Mouse (Mus musculus): ENCODE measurements at regions not wholly inside any gene's neighbourhood (a gene's known extent, or its start where the extent isn't known, plus 50 kb on each side); places are given as distances from the start of the nearest gene placed in this dataset.

DNA sequence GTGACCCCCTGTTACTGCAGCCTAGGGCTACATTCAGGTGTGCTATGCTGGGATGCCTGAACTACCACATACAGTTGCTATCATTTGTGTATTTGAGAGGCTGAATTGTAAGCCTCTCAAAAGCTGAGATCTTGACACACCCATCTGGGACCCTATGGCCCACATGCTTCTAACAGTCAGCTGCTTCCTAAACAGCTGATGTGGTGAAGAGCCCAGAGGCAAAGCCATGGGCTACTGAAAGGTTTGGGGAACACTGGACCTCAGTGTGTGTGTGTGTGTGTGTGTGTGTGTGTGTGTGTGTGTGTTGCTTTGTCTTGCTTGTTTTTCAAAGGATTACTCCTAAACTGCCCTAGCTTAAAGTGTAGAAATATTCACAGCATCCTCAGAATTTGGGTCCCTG lies 75.0 kb downstream of the Lbh start:
- TF ChIP-seq CTCF (IDR thresholded peaks at IDR 0.05; ENCODE audit: borderline replicate concordance, insufficient read depth, low read length) (no peak), POLR2A (IDR thresholded peaks at IDR 0.05; ENCODE audit: low read depth, low read length) (no peak)
- H3K4me3 ChIP-seq (ENCODE audit: insufficient read depth, low read length), result no peak overlapping the region
- H3K4me1 ChIP-seq (ENCODE audit: control insufficient read depth, insufficient read depth, low read length), result no peaks in the 10 kb centered on the region
- no peak overlapping the region for H3K27ac ChIP-seq (ENCODE audit: insufficient read depth, low read length)

DNA sequence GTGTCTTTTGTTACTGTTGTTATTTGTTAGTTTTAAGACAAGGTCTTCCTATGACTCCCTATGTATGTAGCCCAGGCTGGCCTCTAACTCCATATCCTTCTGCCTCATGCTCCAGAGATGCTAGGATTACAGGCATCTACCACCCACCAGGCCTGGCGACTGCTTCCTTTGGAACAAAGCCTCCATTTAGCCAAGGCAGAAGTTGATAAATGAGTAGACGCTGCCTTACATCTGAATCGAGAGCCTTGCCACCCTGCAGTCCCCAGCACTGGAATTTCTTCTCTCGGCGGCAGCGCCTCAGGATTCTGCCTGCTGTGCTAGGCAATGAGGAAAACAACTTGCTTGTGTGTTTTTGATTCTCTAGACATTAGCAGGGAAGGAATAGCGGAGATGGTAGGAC lies 75.5 kb downstream of the Lbh start:
- TF ChIP-seq CTCF (IDR thresholded peaks at IDR 0.05; ENCODE audit: borderline replicate concordance, insufficient read depth, low read length), result no peak
- TF ChIP-seq POLR2A (IDR thresholded peaks at IDR 0.05; ENCODE audit: low read depth, low read length), result no peak

DNA sequence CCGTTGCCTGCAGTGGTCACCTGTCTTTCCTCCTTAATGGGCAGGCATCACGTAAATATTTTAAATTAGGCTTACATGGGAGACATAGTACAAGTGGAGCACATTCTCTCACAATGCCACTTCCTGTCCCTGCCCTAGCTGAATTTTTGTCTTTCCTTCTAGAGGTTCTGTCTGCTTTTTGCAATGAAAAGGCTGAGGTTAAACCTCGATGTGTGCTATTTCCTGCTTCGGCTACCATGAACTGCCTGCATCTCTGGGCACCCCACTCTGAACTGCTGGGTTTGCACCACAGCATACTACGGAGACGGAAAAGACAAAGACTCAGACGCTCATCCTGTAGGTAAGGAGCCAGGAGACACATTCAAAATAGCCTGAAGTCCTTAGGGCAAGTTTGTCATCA lies 78.4 kb downstream of the Lbh start:
- Histone ChIP-seq H3K4me1 (ENCODE audit: control insufficient read depth, insufficient read depth, low read length) (no peaks in the 10 kb centered on the region), H3K4me3 (ENCODE audit: insufficient read depth, low read length) (no peak overlapping the region), H3K27ac (ENCODE audit: insufficient read depth, low read length) (no peak overlapping the region)
- TF ChIP-seq POLR2A (IDR thresholded peaks at IDR 0.05; ENCODE audit: low read depth, low read length), result no peak
- no peak for TF ChIP-seq CTCF (IDR thresholded peaks at IDR 0.05; ENCODE audit: borderline replicate concordance, insufficient read depth, low read length)

More for the DNA sequence above, 75.5 kb downstream of the Lbh start:
- H3K4me1 ChIP-seq (ENCODE audit: control insufficient read depth, insufficient read depth, low read length), result no peaks in the 10 kb centered on the region
- H3K4me3 ChIP-seq (ENCODE audit: insufficient read depth, low read length), result no peak overlapping the region
- no peak overlapping the region for H3K27ac ChIP-seq (ENCODE audit: insufficient read depth, low read length)

GRCm38 (mm10) chr17:72997301-72997921 lies 79.3 kb downstream of the Lbh start:
- Histone ChIP-seq H3K27ac (ENCODE audit: insufficient read depth, low read length) (no peak overlapping the region), H3K4me1 (ENCODE audit: control insufficient read depth, insufficient read depth, low read length) (no peaks in the 10 kb centered on the region), H3K4me3 (ENCODE audit: insufficient read depth, low read length) (no peak overlapping the region)
- TF ChIP-seq CTCF (IDR thresholded peaks at IDR 0.05; ENCODE audit: borderline replicate concordance, insufficient read depth, low read length) (no peak), POLR2A (IDR thresholded peaks at IDR 0.05; ENCODE audit: low read depth, low read length) (no peak)

DNA sequence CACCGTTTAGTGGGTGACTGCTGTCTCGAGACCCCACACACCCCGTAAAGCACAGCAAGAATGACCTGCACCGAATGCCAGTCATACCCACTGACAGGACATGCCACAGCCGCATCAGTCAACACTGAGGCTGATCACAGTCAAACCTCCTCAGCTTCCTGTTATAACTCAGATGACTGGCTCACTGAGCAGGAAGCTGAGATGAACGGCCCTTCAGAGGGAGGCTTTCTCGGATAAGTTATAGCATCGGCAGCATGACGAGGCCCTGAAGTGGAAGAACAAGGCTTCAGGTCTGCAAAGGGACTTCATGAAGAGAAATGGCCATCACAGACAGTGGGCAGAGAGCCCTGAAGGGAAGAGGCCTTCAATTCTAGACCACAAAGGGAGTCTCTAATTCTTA lies 87.0 kb downstream of the Lbh start:
- H3K27ac ChIP-seq (ENCODE audit: insufficient read depth, low read length), result no peak overlapping the region
- TF ChIP-seq POLR2A (IDR thresholded peaks at IDR 0.05; ENCODE audit: low read depth, low read length), result no peak
- TF ChIP-seq CTCF (IDR thresholded peaks at IDR 0.05; ENCODE audit: borderline replicate concordance, insufficient read depth, low read length), result no peak
- H3K4me1 ChIP-seq (ENCODE audit: control insufficient read depth, insufficient read depth, low read length), result no peaks in the 10 kb centered on the region
- no peak overlapping the region for H3K4me3 ChIP-seq (ENCODE audit: insufficient read depth, low read length)

DNA sequence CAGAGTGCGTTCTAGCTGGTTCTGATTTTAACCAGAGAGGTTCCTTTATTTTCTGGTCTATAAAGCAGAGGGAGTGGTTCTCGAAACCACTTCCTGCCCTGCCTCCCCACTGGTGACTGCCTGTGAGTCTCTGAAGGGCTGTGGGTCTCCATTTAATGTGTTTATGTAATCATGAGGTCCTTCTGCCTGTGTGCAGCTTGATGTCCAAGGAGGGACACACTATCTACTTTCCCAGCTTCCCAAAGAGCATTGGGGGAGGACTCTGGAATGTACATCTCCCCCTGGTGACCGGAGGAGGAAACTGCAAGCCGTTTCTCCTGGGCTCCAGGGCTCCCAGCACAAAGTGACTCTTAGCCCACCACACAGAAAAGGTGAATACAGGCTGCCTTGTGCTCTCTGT lies 90.8 kb downstream of the Lbh start:
- H3K27ac ChIP-seq (ENCODE audit: insufficient read depth, low read length), result no peak overlapping the region

GRCm38 (mm10) chr17:73009962-73010361 lies 91.9 kb downstream of the Lbh start:
- H3K27ac ChIP-seq (ENCODE audit: insufficient read depth, low read length), result peak overlapping the region; percentile 45; the same call in 1 of the 2 replicates
- H3K4me1 ChIP-seq (ENCODE audit: control insufficient read depth, insufficient read depth, low read length), result no peaks in the 10 kb centered on the region
- TF ChIP-seq CTCF (IDR thresholded peaks at IDR 0.05; ENCODE audit: borderline replicate concordance, insufficient read depth, low read length) (no peak), POLR2A (IDR thresholded peaks at IDR 0.05; ENCODE audit: low read depth, low read length) (no peak)
- no peak overlapping the region for H3K4me3 ChIP-seq (ENCODE audit: insufficient read depth, low read length)

More for the DNA sequence above, 90.8 kb downstream of the Lbh start:
- Histone ChIP-seq H3K4me3 (ENCODE audit: insufficient read depth, low read length) (no peak overlapping the region), H3K4me1 (ENCODE audit: control insufficient read depth, insufficient read depth, low read length) (no peaks in the 10 kb centered on the region)
- TF ChIP-seq POLR2A (IDR thresholded peaks at IDR 0.05; ENCODE audit: low read depth, low read length) (no peak), CTCF (IDR thresholded peaks at IDR 0.05; ENCODE audit: borderline replicate concordance, insufficient read depth, low read length) (no peak)

- Histone ChIP-seq H3K4me1 (ENCODE audit: control insufficient read depth, insufficient read depth, low read length) (no peaks in the 10 kb centered on the region), H3K4me3 (ENCODE audit: insufficient read depth, low read length) (no peak overlapping the region), H3K27ac (ENCODE audit: insufficient read depth, low read length) (no peak overlapping the region)
- TF ChIP-seq POLR2A (IDR thresholded peaks at IDR 0.05; ENCODE audit: low read depth, low read length) (no peak), CTCF (IDR thresholded peaks at IDR 0.05; ENCODE audit: borderline replicate concordance, insufficient read depth, low read length) (no peak)
These were observed 94.3 kb downstream of the Lbh start for GRCm38 (mm10) chr17:73012356-73012755.

DNA sequence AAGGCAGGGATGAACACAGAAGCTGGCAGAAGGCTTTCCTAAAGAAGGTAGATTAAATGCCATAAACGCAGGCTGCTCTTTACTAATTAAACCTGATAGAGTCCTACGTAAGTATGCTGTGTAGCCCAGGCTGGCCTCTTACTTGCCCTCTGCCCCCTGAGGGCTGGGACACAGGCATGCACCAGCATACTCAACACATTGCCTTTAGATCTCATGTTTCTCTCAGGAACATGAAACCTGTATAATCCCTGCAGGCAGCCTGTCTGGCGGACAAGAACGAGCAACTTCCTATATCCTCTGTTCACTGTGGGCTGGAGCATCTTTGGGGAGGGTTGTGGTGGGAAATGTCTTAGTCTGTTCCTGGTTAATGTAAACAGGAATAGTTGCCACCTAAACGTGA lies 94.8 kb upstream of the Lclat1 start:
- no peak for TF ChIP-seq POLR2A (IDR thresholded peaks at IDR 0.05; ENCODE audit: low read depth, low read length)
- TF ChIP-seq CTCF (IDR thresholded peaks at IDR 0.05; ENCODE audit: borderline replicate concordance, insufficient read depth, low read length), result no peak
- Histone ChIP-seq H3K4me3 (ENCODE audit: insufficient read depth, low read length) (no peak overlapping the region), H3K4me1 (ENCODE audit: control insufficient read depth, insufficient read depth, low read length) (no peaks in the 10 kb centered on the region), H3K27ac (ENCODE audit: insufficient read depth, low read length) (no peak overlapping the region)

- Histone ChIP-seq H3K4me3 (ENCODE audit: insufficient read depth, low read length) (no peak overlapping the region), H3K4me1 (ENCODE audit: control insufficient read depth, insufficient read depth, low read length) (no peaks in the 10 kb centered on the region), H3K27ac (ENCODE audit: insufficient read depth, low read length) (no peak overlapping the region)
- TF ChIP-seq CTCF (IDR thresholded peaks at IDR 0.05; ENCODE audit: borderline replicate concordance, insufficient read depth, low read length) (no peak), POLR2A (IDR thresholded peaks at IDR 0.05; ENCODE audit: low read depth, low read length) (no peak)
These were observed 93.5 kb upstream of the Lclat1 start for GRCm38 (mm10) chr17:73014090-73014853.
